Mouse (Mus musculus) embryonic fibroblast, embryonic 13.5 days (primary cell): ENCODE data around the gene Neu1. TPM values are rescaled to one million over a fixed set of nuclear protein-coding genes. Genes with fewer than 3 reads are reported as not detected.

ENCODE experiments used
- H3K27ac ChIP-seq: 2 replicates; pipeline ENCODE4 v1.5.1; 2012; ENCODE audit warnings: low read length, control low read depth, inconsistent platforms; ENCODE audit not compliant: insufficient read depth
- H3K4me1 ChIP-seq: 2 replicates; pipeline ENCODE4 v1.6.1; 2011; ENCODE audit warnings: low read length; ENCODE audit not compliant: control insufficient read depth, insufficient read depth
- H3K4me3 ChIP-seq: 2 replicates; pipeline ENCODE4 v1.5.1; 2011; ENCODE audit warnings: mild to moderate bottlenecking, control low read depth, low read length; ENCODE audit not compliant: insufficient read depth
- CTCF ChIP-seq: IDR thresholded peaks from 2 replicates; pipeline ENCODE4 v1.5.1; 2011; ENCODE audit warnings: mild to moderate bottlenecking, control low read depth, low read length, moderate library complexity, borderline replicate concordance; ENCODE audit not compliant: insufficient read depth
- POLR2A ChIP-seq: IDR thresholded peaks from 2 replicates; pipeline ENCODE4 v1.6.1; 2011; ENCODE audit warnings: low read depth, mild to moderate bottlenecking, control low read depth, low read length, moderate library complexity
- polyA plus RNA-seq: library from polyadenylated mRNA; stranded (reverse); fragments of >200 nt; gene quantifications from 2 replicates; pipeline ENCODE4 v1.2.4, GENCODE M21; 2011; ENCODE audit warnings: low read depth; ENCODE audit not compliant: missing spikeins, insufficient read length

Gene Neu1
- 10.0 and 11.3 TPM in 2 replicates for polyA plus RNA-seq

DNA sequence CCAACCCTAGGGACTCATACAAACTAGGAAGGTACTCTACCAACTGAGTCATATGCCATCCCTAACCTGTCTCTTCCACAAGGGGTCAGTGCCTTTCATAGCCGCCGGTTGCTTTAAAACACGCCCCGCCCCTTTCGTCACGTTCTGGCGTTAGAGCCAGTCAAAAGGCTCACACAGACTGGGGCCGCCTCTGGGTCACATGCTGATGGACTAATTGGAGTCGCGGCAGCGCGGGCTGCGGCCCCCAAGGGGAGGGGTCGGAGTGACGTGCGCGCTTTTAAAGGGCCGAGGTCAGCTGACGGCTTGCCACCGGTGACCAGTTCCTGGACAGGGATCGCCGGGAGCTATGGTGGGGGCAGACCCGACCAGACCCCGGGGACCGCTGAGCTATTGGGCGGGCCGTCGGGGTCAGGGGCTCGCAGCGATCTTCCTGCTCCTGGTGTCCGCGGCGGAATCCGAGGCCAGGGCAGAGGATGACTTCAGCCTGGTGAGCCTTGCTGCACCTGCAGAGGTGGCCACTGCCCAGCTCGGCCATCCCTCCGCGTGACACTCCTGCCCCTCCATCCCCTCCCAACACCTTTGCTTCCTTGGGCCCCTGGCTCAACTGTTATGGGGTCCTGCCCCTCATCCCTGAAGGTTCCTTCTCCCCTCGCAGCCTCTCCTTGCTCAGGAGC lies at the start of gene Neu1:
TSS of gene Neu1 (plus strand) at position 193 of the 674 bp plus-strand sequence.
- Histone ChIP-seq H3K4me3 (peak within 1 kb of the TSS; percentile 79), H3K27ac (no peak within 1 kb of the TSS), H3K4me1 (0 out of 2 replicates have a peak, but pooled peaks cover 2% of the 10 kb centered on the region)
- TF ChIP-seq POLR2A (peak; percentile 81), CTCF (peak; percentile 13; the same call in 1 of the 2 replicates)

DNA sequence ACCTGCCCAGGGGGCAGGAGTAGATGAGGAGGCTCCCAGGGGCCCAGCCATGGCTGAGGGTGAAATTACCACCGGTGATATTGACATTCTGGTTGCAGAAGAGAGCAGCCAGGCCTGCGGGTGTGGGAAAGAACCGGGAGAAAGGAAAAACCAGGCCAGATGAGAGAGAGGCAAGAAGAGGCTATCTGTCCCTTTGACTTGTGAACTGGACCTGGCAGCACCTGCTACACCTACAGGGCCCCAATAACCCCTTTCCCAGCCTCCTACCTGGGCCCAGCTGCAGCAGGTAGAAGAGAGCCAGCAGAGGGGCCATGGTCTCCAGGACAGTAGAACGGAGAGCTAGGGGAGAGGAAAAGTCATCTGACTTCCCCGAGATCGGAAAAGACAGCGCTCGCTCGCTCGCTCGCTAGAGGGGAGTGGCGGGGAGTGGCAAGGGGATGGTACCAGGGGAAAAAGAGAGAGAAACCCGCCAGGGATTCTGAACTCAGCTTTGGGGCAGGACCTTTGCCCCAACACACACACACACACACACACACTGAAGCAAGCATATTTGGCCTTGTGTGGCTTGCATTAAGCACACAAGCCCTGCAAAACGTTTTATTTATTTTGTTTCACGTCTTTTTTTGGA lies 49.3 kb upstream of the Neu1 start, which contains the start of gene Gm20547:
TSS of gene Gm20547 (minus strand) at position 360 of the 628 bp plus-strand sequence.
- H3K27ac ChIP-seq = no peak within 1 kb of the TSS
- peaks cover 17% of the 10 kb centered on the region for H3K4me1 ChIP-seq
- TF ChIP-seq CTCF = no peak
- no peak within 1 kb of the TSS for H3K4me3 ChIP-seq

DNA sequence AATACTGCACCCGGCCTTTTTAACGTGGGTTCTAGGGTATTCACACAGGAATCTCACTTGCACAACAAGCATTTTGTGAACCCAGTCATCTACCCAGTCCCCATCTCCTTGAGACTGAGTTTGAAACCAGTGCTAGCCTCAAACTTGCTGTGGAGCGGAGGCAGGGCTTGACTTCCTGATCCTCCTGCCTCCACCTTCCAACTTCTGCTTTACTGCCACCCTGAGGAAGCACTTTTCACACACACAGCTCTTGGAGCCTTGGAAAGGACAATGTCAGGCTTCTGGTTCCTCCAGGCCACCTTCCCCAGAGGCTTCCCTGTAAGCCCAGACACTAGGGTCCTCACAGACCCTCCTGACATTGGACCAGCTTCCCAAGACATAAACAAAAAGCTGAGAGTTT lies 47.7 kb upstream of the Neu1 start:
- H3K4me1 ChIP-seq = peaks cover 17% of the 10 kb centered on the region
- H3K4me3 ChIP-seq = no peak overlapping the region
- peak; percentile 18; the same call in 1 of the 2 replicates for TF ChIP-seq CTCF
- no peak for TF ChIP-seq POLR2A
- no peak overlapping the region for H3K27ac ChIP-seq

DNA sequence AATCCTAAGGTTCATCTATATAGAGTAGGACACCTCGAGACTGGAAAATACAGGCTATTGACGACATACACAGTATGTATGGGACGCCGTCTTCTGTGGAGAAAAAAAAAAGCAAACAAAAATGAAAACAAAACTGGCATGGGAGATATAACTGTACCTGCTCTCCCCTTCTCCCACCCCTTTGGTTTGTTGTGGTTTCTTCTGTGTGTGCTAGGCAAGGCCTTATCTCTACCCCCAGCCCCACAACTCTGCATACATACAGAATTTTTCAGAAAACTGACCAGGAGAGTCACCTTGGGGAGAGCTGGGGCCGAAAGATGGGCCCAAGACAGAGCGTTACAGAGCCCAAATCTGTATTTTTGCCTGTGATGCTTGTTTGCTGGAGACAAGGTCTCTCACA lies 46.3 kb upstream of the Neu1 start:
- H3K4me3 ChIP-seq = no peak overlapping the region
- TF ChIP-seq CTCF = no peak
- TF ChIP-seq POLR2A = no peak
- peak overlapping the region; percentile 44; the same call in 1 of the 2 replicates for H3K27ac ChIP-seq
- peaks cover 17% of the 10 kb centered on the region for H3K4me1 ChIP-seq

DNA sequence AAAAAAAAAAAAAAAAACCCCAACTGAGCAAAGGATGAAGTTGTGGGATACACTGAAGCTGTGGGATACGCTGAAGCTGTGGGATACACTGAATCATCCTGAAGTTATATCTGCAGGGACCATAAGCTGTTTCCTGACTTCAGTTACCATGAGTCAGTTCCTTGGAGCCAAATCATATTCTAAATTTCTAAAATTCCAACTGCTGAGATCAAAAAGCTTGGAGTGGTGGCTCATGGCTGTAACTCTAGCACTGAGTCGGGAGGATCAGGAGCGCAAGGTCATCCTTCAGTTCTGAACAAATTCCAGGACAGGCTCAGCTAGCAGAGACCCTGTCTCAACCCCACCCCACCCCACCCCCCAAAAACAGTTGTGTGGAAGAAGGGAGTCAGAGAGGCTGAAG lies 45.4 kb upstream of the Neu1 start:
- peaks cover 17% of the 10 kb centered on the region for H3K4me1 ChIP-seq
- TF ChIP-seq POLR2A (no peak), CTCF (no peak)
- H3K4me3 ChIP-seq = no peak overlapping the region
- peak overlapping the region; percentile 72; the same call in 1 of the 2 replicates for H3K27ac ChIP-seq

DNA sequence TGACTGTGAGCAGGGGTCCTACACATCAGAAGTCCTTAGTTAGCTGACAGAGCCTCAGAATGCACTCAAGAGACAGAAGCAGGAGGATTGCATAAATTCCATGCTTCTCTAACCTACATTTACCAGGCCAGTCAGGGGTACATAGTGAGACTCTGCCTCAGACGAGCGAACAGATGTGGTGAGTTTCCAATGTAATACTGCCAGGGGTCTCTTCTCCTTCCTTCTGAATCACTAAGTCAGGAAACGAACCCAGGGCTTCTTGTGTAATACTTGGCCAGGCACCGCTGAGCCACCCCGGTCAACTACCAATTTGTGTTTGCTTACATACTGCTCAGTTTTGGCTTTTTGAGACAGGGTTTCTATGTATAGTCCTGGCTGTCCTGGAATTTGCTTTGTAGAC lies 43.1 kb upstream of the Neu1 start:
- Histone ChIP-seq H3K4me3 (no peak overlapping the region), H3K27ac (no peak overlapping the region), H3K4me1 (peaks cover 13% of the 10 kb centered on the region)
- TF ChIP-seq CTCF = no peak
- TF ChIP-seq POLR2A = no peak

DNA sequence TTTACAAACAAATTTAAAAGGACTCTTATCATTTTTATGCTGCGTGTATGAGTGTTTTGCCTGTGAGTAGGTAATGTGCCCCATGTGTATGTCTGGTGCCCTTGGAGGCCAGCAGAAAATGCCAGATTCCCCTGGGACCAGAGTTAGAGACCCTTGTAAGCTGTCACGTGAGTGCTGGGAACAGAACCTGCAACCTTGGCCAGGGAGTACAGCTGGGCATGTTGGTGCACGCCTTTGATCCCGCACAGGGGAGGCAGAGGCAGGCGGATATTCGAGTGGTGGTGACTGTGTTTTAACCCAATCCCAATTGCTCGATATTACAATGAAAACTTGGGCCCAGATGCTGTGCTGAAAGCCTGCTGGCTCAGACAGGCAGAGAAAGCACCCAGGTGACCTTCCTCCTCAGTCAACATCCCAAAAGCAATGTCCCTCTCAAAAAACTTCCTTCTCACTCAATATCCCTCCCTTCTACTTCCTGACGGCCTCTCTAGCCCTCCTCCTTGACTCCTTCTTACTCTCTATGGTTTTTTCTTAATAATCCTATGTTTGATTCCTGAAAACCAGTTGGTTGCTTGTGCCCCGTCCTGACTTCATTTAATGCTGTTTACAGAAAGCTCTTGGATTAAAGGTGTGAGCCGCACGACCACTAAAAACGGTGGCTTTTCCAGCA lies 40.8 kb upstream of the Neu1 start:
- no peak overlapping the region for H3K27ac ChIP-seq
- H3K4me3 ChIP-seq = no peak overlapping the region
- H3K4me1 ChIP-seq = peaks cover 9% of the 10 kb centered on the region
- no peak for TF ChIP-seq POLR2A
- no peak for TF ChIP-seq CTCF

DNA sequence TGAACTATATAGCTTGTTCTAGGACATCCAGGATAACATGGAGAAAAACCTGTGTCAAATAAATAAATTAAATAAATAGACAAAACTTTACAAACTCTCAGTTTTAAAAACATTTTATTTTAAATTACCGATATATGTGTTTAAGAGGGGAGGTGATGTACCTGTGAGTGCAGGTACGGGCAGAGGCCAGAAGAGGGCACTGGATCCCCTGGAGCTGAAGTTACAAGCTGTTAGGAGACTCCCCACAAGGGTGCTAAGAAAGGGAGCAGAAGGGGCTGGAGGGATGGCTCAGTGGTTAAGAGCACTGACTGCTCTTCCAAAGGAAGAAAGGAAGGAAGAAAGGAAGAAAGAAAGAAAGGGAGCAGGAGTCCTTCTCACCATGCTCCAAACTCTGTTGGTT lies 39.7 kb upstream of the Neu1 start:
- Histone ChIP-seq H3K4me1 (0 out of 2 replicates have a peak, but pooled peaks cover 3% of the 10 kb centered on the region), H3K4me3 (no peak overlapping the region), H3K27ac (no peak overlapping the region)
- TF ChIP-seq CTCF = no peak
- TF ChIP-seq POLR2A = no peak

DNA sequence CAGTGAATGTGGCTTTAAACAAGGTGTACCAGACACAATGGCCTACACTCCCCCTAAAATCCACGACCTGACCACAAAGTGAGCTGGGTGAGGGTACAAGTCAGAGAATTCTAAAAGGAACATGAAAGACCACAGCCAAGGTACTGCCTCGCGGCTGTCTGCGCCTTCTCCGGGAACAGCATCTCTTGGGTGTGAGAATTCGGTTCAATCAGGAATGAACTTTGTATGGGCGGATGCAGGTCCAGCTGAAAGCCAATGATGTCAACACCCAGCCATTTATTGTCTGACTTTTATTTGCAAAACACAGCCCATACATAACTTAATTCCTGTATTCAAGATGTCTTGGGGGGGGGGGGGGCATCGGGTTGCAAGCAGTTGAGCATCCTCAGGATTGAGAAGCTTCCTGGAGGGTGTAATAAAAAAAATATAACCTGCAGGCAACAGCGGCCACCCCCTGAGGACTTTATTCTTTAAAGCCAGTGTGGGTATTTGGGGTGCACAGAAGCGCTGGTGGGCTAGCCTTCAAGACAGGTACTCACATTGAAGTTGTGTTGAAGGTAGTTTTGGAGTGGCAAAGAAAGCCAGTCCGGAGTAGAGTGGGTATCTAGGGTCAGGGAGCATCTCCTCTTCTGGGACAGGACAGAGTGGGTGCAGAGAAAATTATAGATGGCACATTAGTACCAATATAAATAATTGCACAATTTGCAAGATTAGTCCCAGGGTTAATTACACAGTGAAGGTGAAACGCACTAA lies 37.8 kb upstream of the Neu1 start:
- no peak overlapping the region for H3K4me3 ChIP-seq
- H3K4me1 ChIP-seq = no peaks in the 10 kb centered on the region
- TF ChIP-seq CTCF (no peak), POLR2A (no peak)
- peak overlapping the region; percentile 14; the same call in 1 of the 2 replicates for H3K27ac ChIP-seq

DNA sequence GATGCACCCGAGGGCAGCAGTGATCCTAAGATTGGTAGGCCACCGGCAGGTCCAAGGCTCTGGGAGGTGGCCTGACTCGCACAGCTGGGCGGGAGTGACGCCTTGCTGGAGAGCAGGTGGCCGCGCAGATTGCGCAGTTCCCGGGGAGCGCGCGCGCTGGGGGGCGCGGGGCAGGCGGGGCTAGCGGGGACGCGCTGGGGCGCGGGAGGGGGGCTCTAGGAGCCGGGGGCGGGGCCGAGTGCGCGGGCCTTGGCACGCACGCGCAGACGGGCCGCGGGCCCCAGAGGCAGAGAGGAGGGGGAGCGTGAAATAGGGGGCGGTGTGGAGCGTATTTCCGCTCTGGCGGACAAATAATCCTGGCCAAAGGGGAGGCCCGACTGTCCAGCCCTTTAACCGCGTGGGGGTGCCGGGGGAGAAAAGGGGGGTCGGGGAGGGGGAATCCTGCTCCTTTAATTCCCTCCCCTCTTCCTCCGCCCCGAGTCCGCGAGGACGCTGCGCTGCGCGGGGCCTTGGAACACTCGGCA lies 36.9 kb upstream of the Neu1 start:
- no peaks in the 10 kb centered on the region for H3K4me1 ChIP-seq
- TF ChIP-seq POLR2A (peak; percentile 71), CTCF (no peak)
- peak overlapping the region; percentile 14; the same call in 1 of the 2 replicates for H3K27ac ChIP-seq
- H3K4me3 ChIP-seq = peak overlapping the region; percentile 6; the same call in 1 of the 2 replicates
